Mouse (Mus musculus): ENCODE data around the gene Ate1. TPM values are rescaled to one million over a fixed set of nuclear protein-coding genes. Genes with fewer than 3 reads are reported as not detected.

Gene Ate1
- polyA plus RNA-seq, 1 experiment = 3.3 TPM

- Histone ChIP-seq H3K27me3 (ENCODE audit: control insufficient read depth, insufficient read depth, low read length) (no peaks in the 10 kb centered on the region), H3K36me3 (ENCODE audit: control insufficient read depth, insufficient read depth, low read length) (no peaks in the 10 kb centered on the region), H3K27ac (ENCODE audit: insufficient read depth, low read depth, low read length) (no peak overlapping the region), H3K4me3 (ENCODE audit: low read depth, low read length) (no peak overlapping the region), H3K4me1 (ENCODE audit: control insufficient read depth, insufficient read depth, insufficient read length, low read length) (no peaks in the 10 kb centered on the region)
- TF ChIP-seq CTCF (IDR thresholded peaks at IDR 0.05; ENCODE audit: extremely low read depth, insufficient read length, insufficient replicate concordance, low read depth, low read length) = no peak
- TF ChIP-seq POLR2A (IDR thresholded peaks at IDR 0.05; ENCODE audit: low read depth, low read length) = no peak
- WGBS = 88% methylated on average over 8 of the region's 8 CpGs
Observed at GRCm38 (mm10) chr7:130381387-130381951, 138.7 kb downstream of the Ate1 start.

GRCm38 (mm10) chr7:130380769-130381355 is 139.3 kb downstream of the Ate1 start:
- no peaks in the 10 kb centered on the region for H3K4me1 ChIP-seq (ENCODE audit: control insufficient read depth, insufficient read depth, insufficient read length, low read length)
- WGBS = 86% methylated on average over 8 of the region's 8 CpGs
- H3K4me3 ChIP-seq (ENCODE audit: low read depth, low read length) = no peak overlapping the region
- no peaks in the 10 kb centered on the region for H3K27me3 ChIP-seq (ENCODE audit: control insufficient read depth, insufficient read depth, low read length)
- no peak for TF ChIP-seq POLR2A (IDR thresholded peaks at IDR 0.05; ENCODE audit: low read depth, low read length)
- TF ChIP-seq CTCF (IDR thresholded peaks at IDR 0.05; ENCODE audit: extremely low read depth, insufficient read length, insufficient replicate concordance, low read depth, low read length) = no peak
- no peak overlapping the region for H3K27ac ChIP-seq (ENCODE audit: insufficient read depth, low read depth, low read length)
- no peaks in the 10 kb centered on the region for H3K36me3 ChIP-seq (ENCODE audit: control insufficient read depth, insufficient read depth, low read length)

- WGBS = 95% methylated on average over 7 of the region's 7 CpGs
- TF ChIP-seq POLR2A (IDR thresholded peaks at IDR 0.05; ENCODE audit: low read depth, low read length) (no peak), CTCF (IDR thresholded peaks at IDR 0.05; ENCODE audit: extremely low read depth, insufficient read length, insufficient replicate concordance, low read depth, low read length) (no peak)
- Histone ChIP-seq H3K4me3 (ENCODE audit: low read depth, low read length) (no peak overlapping the region), H3K27me3 (ENCODE audit: control insufficient read depth, insufficient read depth, low read length) (no peaks in the 10 kb centered on the region), H3K36me3 (ENCODE audit: control insufficient read depth, insufficient read depth, low read length) (no peaks in the 10 kb centered on the region), H3K27ac (ENCODE audit: insufficient read depth, low read depth, low read length) (no peak overlapping the region), H3K4me1 (ENCODE audit: control insufficient read depth, insufficient read depth, insufficient read length, low read length) (no peaks in the 10 kb centered on the region)
Observed at GRCm38 (mm10) chr7:130380367-130380766, 139.8 kb downstream of the Ate1 start.

- H3K4me1 ChIP-seq (ENCODE audit: control insufficient read depth, insufficient read depth, insufficient read length, low read length) = no peaks in the 10 kb centered on the region
- TF ChIP-seq POLR2A (IDR thresholded peaks at IDR 0.05; ENCODE audit: low read depth, low read length) (no peak), CTCF (IDR thresholded peaks at IDR 0.05; ENCODE audit: extremely low read depth, insufficient read length, insufficient replicate concordance, low read depth, low read length) (no peak)
- no peak overlapping the region for H3K4me3 ChIP-seq (ENCODE audit: low read depth, low read length)
- no peaks in the 10 kb centered on the region for H3K36me3 ChIP-seq (ENCODE audit: control insufficient read depth, insufficient read depth, low read length)
- no peak overlapping the region for H3K27ac ChIP-seq (ENCODE audit: insufficient read depth, low read depth, low read length)
- no peaks in the 10 kb centered on the region for H3K27me3 ChIP-seq (ENCODE audit: control insufficient read depth, insufficient read depth, low read length)
- WGBS = 89% methylated on average over 5 of the region's 5 CpGs
Observed at GRCm38 (mm10) chr7:130379886-130380285, 140.3 kb downstream of the Ate1 start.

GRCm38 (mm10) chr7:130378308-130378707 is 141.9 kb downstream of the Ate1 start:
- H3K4me1 ChIP-seq (ENCODE audit: control insufficient read depth, insufficient read depth, insufficient read length, low read length) = no peaks in the 10 kb centered on the region
- no peak overlapping the region for H3K4me3 ChIP-seq (ENCODE audit: low read depth, low read length)
- TF ChIP-seq POLR2A (IDR thresholded peaks at IDR 0.05; ENCODE audit: low read depth, low read length) (no peak), CTCF (IDR thresholded peaks at IDR 0.05; ENCODE audit: extremely low read depth, insufficient read length, insufficient replicate concordance, low read depth, low read length) (no peak)
- WGBS = 81% methylated on average over 3 of the region's 3 CpGs
- no peaks in the 10 kb centered on the region for H3K36me3 ChIP-seq (ENCODE audit: control insufficient read depth, insufficient read depth, low read length)
- H3K27ac ChIP-seq (ENCODE audit: insufficient read depth, low read depth, low read length) = no peak overlapping the region
- no peaks in the 10 kb centered on the region for H3K27me3 ChIP-seq (ENCODE audit: control insufficient read depth, insufficient read depth, low read length)

GRCm38 (mm10) chr7:130374311-130374710 is 145.9 kb downstream of the Ate1 start:
- no peak overlapping the region for H3K4me3 ChIP-seq (ENCODE audit: low read depth, low read length)
- 82% methylated on average over 9 of the region's 9 CpGs for WGBS
- H3K27ac ChIP-seq (ENCODE audit: insufficient read depth, low read depth, low read length) = no peak overlapping the region
- no peaks in the 10 kb centered on the region for H3K4me1 ChIP-seq (ENCODE audit: control insufficient read depth, insufficient read depth, insufficient read length, low read length)
- H3K36me3 ChIP-seq (ENCODE audit: control insufficient read depth, insufficient read depth, low read length) = no peaks in the 10 kb centered on the region
- TF ChIP-seq POLR2A (IDR thresholded peaks at IDR 0.05; ENCODE audit: low read depth, low read length) = no peak
- no peak for TF ChIP-seq CTCF (IDR thresholded peaks at IDR 0.05; ENCODE audit: extremely low read depth, insufficient read length, insufficient replicate concordance, low read depth, low read length)
- H3K27me3 ChIP-seq (ENCODE audit: control insufficient read depth, insufficient read depth, low read length) = no peaks in the 10 kb centered on the region

- Histone ChIP-seq H3K27ac (ENCODE audit: insufficient read depth, low read depth, low read length) (no peak overlapping the region), H3K27me3 (ENCODE audit: control insufficient read depth, insufficient read depth, low read length) (no peaks in the 10 kb centered on the region), H3K4me3 (ENCODE audit: low read depth, low read length) (no peak overlapping the region), H3K36me3 (ENCODE audit: control insufficient read depth, insufficient read depth, low read length) (no peaks in the 10 kb centered on the region), H3K4me1 (ENCODE audit: control insufficient read depth, insufficient read depth, insufficient read length, low read length) (no peaks in the 10 kb centered on the region)
- TF ChIP-seq CTCF (IDR thresholded peaks at IDR 0.05; ENCODE audit: extremely low read depth, insufficient read length, insufficient replicate concordance, low read depth, low read length) = no peak
- no peak for TF ChIP-seq POLR2A (IDR thresholded peaks at IDR 0.05; ENCODE audit: low read depth, low read length)
- 53% methylated on average over 24 of the region's 24 CpGs for WGBS
Observed at GRCm38 (mm10) chr7:130368827-130369641, 151.1 kb downstream of the Ate1 start.

Measured in small intestine, adult 2 months (tissue).